ENCODE assay signal across 8 mouse cellular contexts in genomic region chr1:171077955-171078354, GRCm38 (mm10). TPM values are rescaled to one million over a fixed set of nuclear protein-coding genes. Genes with fewer than 3 reads are reported as not detected.
DNase-seq lines count a peak whose midpoint lies in the region; ATAC-seq and TF ChIP-seq lines count a peak whose summit lies in the region.
"Not testable (repeated sequence)": the region's sequence is repeated elsewhere in the genome, so short reads cannot be mapped to it uniquely, and the experiment has no call there.

No protein-coding gene starts in this region.

- TF ChIP-seq CTCF in bone marrow macrophage, adult 2 months (IDR thresholded peaks at IDR 0.05; ENCODE audit: low read depth, low read length); midbrain, postnatal 0 days (IDR thresholded peaks at IDR 0.05): not testable (repeated sequence)
- TF ChIP-seq CTCF in lung, embryonic 14.5 days (IDR thresholded peaks at IDR 0.05; ENCODE audit: low read depth): 0 out of 2 replicates have a peak, but pooled peaks have one; percentile 10
- peak; percentile 16; the same call in 1 of the 2 replicates for TF ChIP-seq CTCF in stomach, postnatal 0 days (IDR thresholded peaks at IDR 0.05; ENCODE audit: low read depth)

- peaks cover 42% of the 10 kb centered on the region for H3K27me3 ChIP-seq in forebrain, embryonic 12.5 days
- peaks cover 39% of the 10 kb centered on the region for H3K27me3 ChIP-seq in hindbrain, embryonic 13.5 days
- H3K27me3 ChIP-seq in lung, embryonic 14.5 days (ENCODE audit: insufficient read depth, low read length): peaks cover 24% of the 10 kb centered on the region
- not testable (repeated sequence) for H3K27me3 ChIP-seq in midbrain, postnatal 0 days (ENCODE audit: insufficient read depth, low read length); stomach, postnatal 0 days (ENCODE audit: control insufficient read depth, insufficient read depth, low read length)

- peak; percentile 17; the same call in 1 of the 2 replicates for ATAC-seq in forebrain, embryonic 12.5 days (ENCODE audit: low FRiP score)
- ATAC-seq in hindbrain, embryonic 13.5 days (ENCODE audit: low FRiP score): peak; percentile 29
- peak; percentile 6; the same call in 1 of the 2 replicates for ATAC-seq in lung, embryonic 14.5 days (ENCODE audit: insufficient read depth)
- ATAC-seq in midbrain, postnatal 0 days (ENCODE audit: low FRiP score): peak; percentile 22
- ATAC-seq in stomach, postnatal 0 days (ENCODE audit: low FRiP score, low TSS enrichment): peak; percentile 44

- H3K36me3 ChIP-seq in forebrain, embryonic 12.5 days (replicated peaks); hindbrain, embryonic 13.5 days; lung, embryonic 14.5 days (ENCODE audit: insufficient read depth); midbrain, postnatal 0 days (ENCODE audit: insufficient read depth, low read length); stomach, postnatal 0 days (ENCODE audit: control insufficient read depth, insufficient read depth, low read length): not testable (repeated sequence)

- peak; percentile 28 for DNase-seq in heart, adult 8-10 months (ENCODE audit: low spot score)
- peak; percentile 47 for DNase-seq in kidney, postnatal 14 days
- DNase-seq in lung, embryonic 14.5 days; midbrain, postnatal 0 days (ENCODE audit: low spot score); stomach, postnatal 0 days (ENCODE audit: low spot score): not testable (repeated sequence)

- WGBS in forebrain, embryonic 12.5 days: 6% methylated on average over 20 of the region's 27 CpGs
- WGBS in hindbrain, embryonic 13.5 days: 6% methylated on average over 20 of the region's 27 CpGs
- 2% methylated on average over 15 of the region's 27 CpGs for WGBS in lung, embryonic 14.5 days
- WGBS in midbrain, postnatal 0 days: 3% methylated on average over 12 of the region's 27 CpGs
- WGBS in stomach, postnatal 0 days: 2% methylated on average over 16 of the region's 27 CpGs

- H3K27ac ChIP-seq in bone marrow macrophage, adult 2 months (ENCODE audit: insufficient read depth, low read depth, low read length); forebrain, embryonic 12.5 days; hindbrain, embryonic 13.5 days; lung, embryonic 14.5 days (ENCODE audit: low read depth); midbrain, postnatal 0 days (ENCODE audit: low read depth, low read length); stomach, postnatal 0 days (replicated peaks): not testable (repeated sequence)

- not testable (repeated sequence) for H3K9me3 ChIP-seq in forebrain, embryonic 12.5 days; hindbrain, embryonic 13.5 days; lung, embryonic 14.5 days (ENCODE audit: low read depth, low read length); midbrain, postnatal 0 days (ENCODE audit: low read length); stomach, postnatal 0 days (ENCODE audit: control insufficient read depth, low read length)

- H3K9ac ChIP-seq in forebrain, embryonic 12.5 days; hindbrain, embryonic 13.5 days; lung, embryonic 14.5 days; midbrain, postnatal 0 days (replicated peaks; ENCODE audit: low read length, poor library complexity, severe bottlenecking); stomach, postnatal 0 days (ENCODE audit: low read length): not testable (repeated sequence)

- TF ChIP-seq EP300 in stomach, postnatal 0 days (optimal IDR thresholded peaks at IDR 0.05): not testable (repeated sequence)

- not testable (repeated sequence) for H3K4me1 ChIP-seq in bone marrow macrophage, adult 2 months (ENCODE audit: control insufficient read depth, insufficient read depth, low read length); forebrain, embryonic 12.5 days; hindbrain, embryonic 13.5 days (replicated peaks); lung, embryonic 14.5 days (ENCODE audit: insufficient read depth); midbrain, postnatal 0 days (ENCODE audit: insufficient read depth, low read length); stomach, postnatal 0 days (replicated peaks; ENCODE audit: control insufficient read depth, insufficient read depth)

- peak overlapping the region; percentile 17; the same call in 1 of the 2 replicates for H3K4me3 ChIP-seq in bone marrow macrophage, adult 2 months (ENCODE audit: insufficient read depth, low read length)
- H3K4me3 ChIP-seq in forebrain, embryonic 12.5 days (replicated peaks): peak overlapping the region; percentile 27
- H3K4me3 ChIP-seq in hindbrain, embryonic 13.5 days: peak overlapping the region; percentile 21; the same call in 1 of the 2 replicates
- H3K4me3 ChIP-seq in lung, embryonic 14.5 days (ENCODE audit: low read depth, low read length): peak overlapping the region; percentile 22; the same call in 1 of the 2 replicates
- H3K4me3 ChIP-seq in midbrain, postnatal 0 days (ENCODE audit: low read depth, low read length): peak overlapping the region; percentile 19
- not testable (repeated sequence) for H3K4me3 ChIP-seq in stomach, postnatal 0 days (ENCODE audit: low read depth, low read length)

- H3K4me2 ChIP-seq in forebrain, embryonic 12.5 days: peak overlapping the region; percentile 46
- peak overlapping the region; percentile 43; the same call in 1 of the 2 replicates for H3K4me2 ChIP-seq in hindbrain, embryonic 13.5 days
- H3K4me2 ChIP-seq in lung, embryonic 14.5 days: peak overlapping the region; percentile 41
- H3K4me2 ChIP-seq in midbrain, postnatal 0 days (ENCODE audit: low read depth, low read length, poor library complexity, severe bottlenecking): peak overlapping the region; percentile 35
- H3K4me2 ChIP-seq in stomach, postnatal 0 days (replicated peaks; ENCODE audit: low read depth): not testable (repeated sequence)

- TF ChIP-seq POLR2A in bone marrow macrophage, adult 2 months (IDR thresholded peaks at IDR 0.05; ENCODE audit: borderline replicate concordance, low read depth, low read length): not testable (repeated sequence)

RNA-seq across cellular contexts. Expression of gene Fcgr3, which starts 13.2 kb away (rescaled TPM):
- 1,121 and 1,154 TPM in 2 replicates for polyA plus RNA-seq in bone marrow macrophage, adult 2 months (2012; ENCODE audit: insufficient read depth, insufficient read length, missing spikeins)
- polyA plus RNA-seq in forebrain, embryonic 12.5 days (2016; fragmentation: Nextera tagmentation; extraction: Ambion mirVana): 4.8 and 4.9 TPM in 2 replicates
- 10 to 100 TPM in 2 of 4 experiments, 1 to 10 TPM in 2; 7.8 to 13.7 (median 9.7) TPM for total RNA-seq in heart, adult 8-10 months (2022)
- 8.1 and 10.0 TPM in 2 replicates for polyA plus RNA-seq in hindbrain, embryonic 13.5 days (2015; fragmentation: Nextera tagmentation; extraction: Ambion mirVana)
- polyA plus RNA-seq in lung, embryonic 14.5 days (2014; fragmentation: Nextera tagmentation; extraction: Ambion mirVana): 10.8 and 14.3 TPM in 2 replicates
- 18.1 and 19.8 TPM in 2 replicates for total RNA-seq in midbrain, postnatal 0 days (2014; rRNA removed)
- 12.8 and 14.2 TPM in 2 replicates for polyA plus RNA-seq in midbrain, postnatal 0 days (2015; fragmentation: Nextera tagmentation; extraction: Ambion mirVana)
- polyA plus RNA-seq in stomach, postnatal 0 days (2015; fragmentation: Nextera tagmentation; extraction: Ambion mirVana): 17.9 and 21.0 TPM in 2 replicates

RNA-seq across cellular contexts. Expression of gene Cfap126, which starts 35.8 kb away (rescaled TPM):
- 4.5 and 5.7 TPM in 2 replicates for polyA plus RNA-seq in bone marrow macrophage, adult 2 months (2012; ENCODE audit: insufficient read depth, insufficient read length, missing spikeins)
- polyA plus RNA-seq in forebrain, embryonic 12.5 days (2016; fragmentation: Nextera tagmentation; extraction: Ambion mirVana): 3.9 and 5.2 TPM in 2 replicates
- 1 to 10 TPM in 1 of 4 experiments, under 1 TPM in 3; 0.60 to 2.0 (median 0.88) TPM for total RNA-seq in heart, adult 8-10 months (2022)
- 9.4 and 18.4 TPM in 2 replicates for polyA plus RNA-seq in hindbrain, embryonic 13.5 days (2015; fragmentation: Nextera tagmentation; extraction: Ambion mirVana)
- polyA plus RNA-seq in lung, embryonic 14.5 days (2014; fragmentation: Nextera tagmentation; extraction: Ambion mirVana): 2.0 and 2.2 TPM in 2 replicates
- 0.38 and 1.5 TPM in 2 replicates for total RNA-seq in midbrain, postnatal 0 days (2014; rRNA removed)
- polyA plus RNA-seq in midbrain, postnatal 0 days (2015; fragmentation: Nextera tagmentation; extraction: Ambion mirVana): 6.0 and 8.1 TPM in 2 replicates
- 3.7 and 4.0 TPM in 2 replicates for polyA plus RNA-seq in stomach, postnatal 0 days (2015; fragmentation: Nextera tagmentation; extraction: Ambion mirVana)

RNA-seq across cellular contexts. Expression of gene Fcgr4, which starts 59.2 kb away (rescaled TPM):
- 84.3 and 86.6 TPM in 2 replicates for polyA plus RNA-seq in bone marrow macrophage, adult 2 months (2012; ENCODE audit: insufficient read depth, insufficient read length, missing spikeins)
- 0.26 and 0.31 TPM in 2 replicates for polyA plus RNA-seq in forebrain, embryonic 12.5 days (2016; fragmentation: Nextera tagmentation; extraction: Ambion mirVana)
- total RNA-seq in heart, adult 8-10 months (2022): 1 to 10 TPM in 1 of 4 experiments, under 1 TPM in 2, not detected in 1; 0.22 to 1.4 (median 0.50) TPM
- polyA plus RNA-seq in hindbrain, embryonic 13.5 days (2015; fragmentation: Nextera tagmentation; extraction: Ambion mirVana): 0.31 TPM in 2 replicates
- 0.35 and 0.47 TPM in 2 replicates for polyA plus RNA-seq in lung, embryonic 14.5 days (2014; fragmentation: Nextera tagmentation; extraction: Ambion mirVana)
- total RNA-seq in midbrain, postnatal 0 days (2014; rRNA removed): 0.57 TPM in 1 of 2 replicates, not detected in the other
- polyA plus RNA-seq in midbrain, postnatal 0 days (2015; fragmentation: Nextera tagmentation; extraction: Ambion mirVana): 0.25 and 0.48 TPM in 2 replicates
- 1.1 and 1.2 TPM in 2 replicates for polyA plus RNA-seq in stomach, postnatal 0 days (2015; fragmentation: Nextera tagmentation; extraction: Ambion mirVana)

Comparison
In these comparisons a context has a peak if more than half of its experiments do, and no peak if none do; other contexts are left out.
1. RNA of gene Fcgr3, which starts 13.2 kb away (polyA plus RNA-seq): 1,121 to 1,154 TPM in bone marrow macrophage, adult 2 months; 17.9 to 21.0 TPM in stomach, postnatal 0 days, 12.8 to 14.2 TPM in midbrain, postnatal 0 days, 10.8 to 14.3 TPM in lung, embryonic 14.5 days, 8.1 to 10.0 TPM in hindbrain, embryonic 13.5 days and 4.8 to 4.9 TPM in forebrain, embryonic 12.5 days; every median in the first group is over 10 times any median in the second.
2. RNA of gene Fcgr4, which starts 59.2 kb away (polyA plus RNA-seq): 84.3 to 86.6 TPM in bone marrow macrophage, adult 2 months; 1.1 to 1.2 TPM in stomach, postnatal 0 days, 0.35 to 0.47 TPM in lung, embryonic 14.5 days, 0.31 TPM in hindbrain, embryonic 13.5 days, 0.26 to 0.31 TPM in forebrain, embryonic 12.5 days and 0.25 to 0.48 TPM in midbrain, postnatal 0 days; every median in the first group is over 10 times any median in the second.
3. Peak in every context shown above with its lines, with median percentiles within 50 percentile points of each other: ATAC-seq.